Mouse (Mus musculus) embryonic facial prominence, embryonic 11.5 days (tissue): ENCODE measurements around the gene Ppm1h. TPM values are rescaled to one million over a fixed set of nuclear protein-coding genes. Genes with fewer than 3 reads are reported as not detected.

Experiments used
- ATAC-seq: fragments of 200-750 bp; cut with Nextera tagmentation; replicated peaks from 2 replicates; pipeline ENCODE4 v1.8.0; 2017; ENCODE audit warnings: low read depth; ENCODE audit not compliant: insufficient number of reproducible peaks, low FRiP score, low TSS enrichment
- DNase-seq: peaks from one replicate; pipeline ENCODE4 v3.0.0-alpha.2; 2015; ENCODE audit warnings: low spot score
- H3K27ac ChIP-seq: fragments of 300-500 bp; sonication (generic); replicated peaks from 2 replicates; pipeline ENCODE4 v1.5.1; 2014; ENCODE audit warnings: mild to moderate bottlenecking, low read depth, low read length, control low read depth
- H3K27me3 ChIP-seq: fragments of 300-500 bp; sonication (generic); 2 replicates; pipeline ENCODE4 v1.6.1; 2014; ENCODE audit warnings: mild to moderate bottlenecking, low read length, moderate library complexity, mixed read lengths; ENCODE audit not compliant: control insufficient read depth, insufficient read depth
- H3K36me3 ChIP-seq: fragments of 300-500 bp; sonication (generic); replicated peaks from 2 replicates; pipeline ENCODE4 v1.6.1; 2014; ENCODE audit warnings: low read depth, mild to moderate bottlenecking, low read length, moderate library complexity, mixed read lengths; ENCODE audit not compliant: control insufficient read depth, insufficient read depth
- H3K4me1 ChIP-seq: fragments of 300-500 bp; sonication (generic); 2 replicates; pipeline ENCODE4 v1.6.1; 2014; ENCODE audit warnings: low read length, mixed read lengths; ENCODE audit not compliant: control insufficient read depth, insufficient read depth
- H3K4me2 ChIP-seq: fragments of 300-500 bp; sonication (generic); 2 replicates; pipeline ENCODE4 v1.6.1; 2014; ENCODE audit warnings: low read depth, mild to moderate bottlenecking, control low read depth, low read length, moderate library complexity
- H3K4me3 ChIP-seq: fragments of 300-500 bp; sonication (generic); 2 replicates; pipeline ENCODE4 v1.5.1; 2014; ENCODE audit warnings: low read depth, low read length, control low read depth
- H3K9ac ChIP-seq: fragments of 300-500 bp; sonication (generic); replicated peaks from 2 replicates; pipeline ENCODE4 v1.6.1; 2014; ENCODE audit warnings: mild to moderate bottlenecking, control low read depth, low read length
- H3K9me3 ChIP-seq: fragments of 300-500 bp; sonication (generic); replicated peaks from 2 replicates; pipeline ENCODE4 v1.6.1; 2016; ENCODE audit warnings: mild to moderate bottlenecking, low read length, inconsistent platforms, mixed read lengths; ENCODE audit not compliant: control insufficient read depth
- WGBS: fragments of 180-500 bp; shearing (Covaris S2); extraction: QIAGEN DNeasy Blood & Tissue Kit; methylation state at CpG from one replicate; pipeline ENCODE4 v1.1.7; 2014; 5-methylcytosine and 5-hydroxymethylcytosine counted together
- polyA plus RNA-seq: library from polyadenylated mRNA; unstranded; fragments of >200 nt; fragmentation: Nextera tagmentation; extraction: Ambion mirVana; gene quantifications from 2 replicates; pipeline ENCODE4 v1.2.1, GENCODE M21; 2014

The Ppm1h gene
- polyA plus RNA-seq, 1 experiment from 2014 or later: 4.5 TPM

GRCm38 (mm10) chr10:122943824-122944223 lies 265.3 kb downstream of the Ppm1h start:
- no peak overlapping the region for H3K4me3 ChIP-seq
- ATAC-seq (no peak), DNase-seq (no peak)
- no peak overlapping the region for H3K9ac ChIP-seq
- H3K4me2 ChIP-seq: no peak overlapping the region
- WGBS: 53% methylated on average over 6 of the region's 6 CpGs
- H3K27me3 ChIP-seq: no peaks in the 10 kb centered on the region
- no peaks in the 10 kb centered on the region for H3K9me3 ChIP-seq
- H3K4me1 ChIP-seq: no peaks in the 10 kb centered on the region
- no peaks in the 10 kb centered on the region for H3K36me3 ChIP-seq
- no peak overlapping the region for H3K27ac ChIP-seq

GRCm38 (mm10) chr10:122944888-122945287 lies 266.3 kb downstream of the Ppm1h start:
- H3K27ac ChIP-seq: no peak overlapping the region
- H3K4me3 ChIP-seq: no peak overlapping the region
- H3K27me3 ChIP-seq: no peaks in the 10 kb centered on the region
- no peaks in the 10 kb centered on the region for H3K36me3 ChIP-seq
- H3K4me1 ChIP-seq: no peaks in the 10 kb centered on the region
- DNase-seq (no peak), ATAC-seq (no peak)
- H3K9me3 ChIP-seq: no peaks in the 10 kb centered on the region
- H3K9ac ChIP-seq: no peak overlapping the region
- H3K4me2 ChIP-seq: no peak overlapping the region
- WGBS: 79% methylated on average over 5 of the region's 5 CpGs

GRCm38 (mm10) chr10:122950966-122951365 lies 272.4 kb downstream of the Ppm1h start:
- H3K4me2 ChIP-seq: no peak overlapping the region
- H3K4me1 ChIP-seq: no peaks in the 10 kb centered on the region
- H3K27ac ChIP-seq: no peak overlapping the region
- no peaks in the 10 kb centered on the region for H3K9me3 ChIP-seq
- H3K36me3 ChIP-seq: no peaks in the 10 kb centered on the region
- WGBS: 77% methylated on average over 6 of the region's 6 CpGs
- no peak for ATAC-seq
- H3K4me3 ChIP-seq: no peak overlapping the region
- H3K27me3 ChIP-seq: no peaks in the 10 kb centered on the region
- no peak for DNase-seq
- H3K9ac ChIP-seq: no peak overlapping the region

GRCm38 (mm10) chr10:122953576-122953975 lies 275.0 kb downstream of the Ppm1h start:
- no peak overlapping the region for H3K4me3 ChIP-seq
- no peak overlapping the region for H3K4me2 ChIP-seq
- H3K4me1 ChIP-seq: no peaks in the 10 kb centered on the region
- no peak overlapping the region for H3K9ac ChIP-seq
- DNase-seq: no peak
- 90% methylated on average over 9 of the region's 9 CpGs for WGBS
- no peaks in the 10 kb centered on the region for H3K36me3 ChIP-seq
- no peak for ATAC-seq
- no peaks in the 10 kb centered on the region for H3K27me3 ChIP-seq
- H3K9me3 ChIP-seq: no peaks in the 10 kb centered on the region
- H3K27ac ChIP-seq: no peak overlapping the region

- Histone ChIP-seq H3K9ac (no peak overlapping the region), H3K9me3 (no peaks in the 10 kb centered on the region), H3K27ac (no peak overlapping the region), H3K27me3 (no peaks in the 10 kb centered on the region), H3K36me3 (no peaks in the 10 kb centered on the region), H3K4me2 (no peak overlapping the region), H3K4me1 (no peaks in the 10 kb centered on the region), H3K4me3 (no peak overlapping the region)
- ATAC-seq (no peak), DNase-seq (no peak)
- WGBS: 76% methylated on average over 2 of the region's 2 CpGs
These were observed 279.4 kb downstream of the Ppm1h start for GRCm38 (mm10) chr10:122957918-122958317.

- 85% methylated on average over 5 of the region's 5 CpGs for WGBS
- H3K9ac ChIP-seq: no peak overlapping the region
- ATAC-seq: no peak
- no peak overlapping the region for H3K27ac ChIP-seq
- no peaks in the 10 kb centered on the region for H3K27me3 ChIP-seq
- no peaks in the 10 kb centered on the region for H3K9me3 ChIP-seq
- no peak overlapping the region for H3K4me3 ChIP-seq
- no peaks in the 10 kb centered on the region for H3K36me3 ChIP-seq
- H3K4me2 ChIP-seq: no peak overlapping the region
- no peaks in the 10 kb centered on the region for H3K4me1 ChIP-seq
- DNase-seq: no peak
These were observed 280.1 kb downstream of the Ppm1h start for GRCm38 (mm10) chr10:122958699-122959098.

- H3K9me3 ChIP-seq: no peaks in the 10 kb centered on the region
- H3K27ac ChIP-seq: no peak overlapping the region
- no peaks in the 10 kb centered on the region for H3K36me3 ChIP-seq
- WGBS: 82% methylated on average over 16 of the region's 16 CpGs
- no peak overlapping the region for H3K9ac ChIP-seq
- H3K4me3 ChIP-seq: no peak overlapping the region
- ATAC-seq (no peak), DNase-seq (no peak)
- H3K4me2 ChIP-seq: no peak overlapping the region
- H3K27me3 ChIP-seq: no peaks in the 10 kb centered on the region
- H3K4me1 ChIP-seq: peaks cover 2% of the 10 kb centered on the region; the same call in 1 of the 2 replicates
These were observed 281.7 kb downstream of the Ppm1h start for GRCm38 (mm10) chr10:122960216-122960615.

GRCm38 (mm10) chr10:122960738-122961137 lies 282.2 kb downstream of the Ppm1h start:
- Histone ChIP-seq H3K36me3 (no peaks in the 10 kb centered on the region), H3K4me1 (peaks cover 2% of the 10 kb centered on the region; the same call in 1 of the 2 replicates), H3K27ac (no peak overlapping the region), H3K9me3 (no peaks in the 10 kb centered on the region), H3K4me3 (no peak overlapping the region), H3K27me3 (no peaks in the 10 kb centered on the region), H3K4me2 (no peak overlapping the region), H3K9ac (no peak overlapping the region)
- WGBS: 60% methylated on average over 16 of the region's 16 CpGs
- DNase-seq (no peak), ATAC-seq (no peak; the same call in 1 of the 2 replicates)
